Mouse (Mus musculus): ENCODE measurements around the gene Tsga10ip. TPM values are rescaled to one million over a fixed set of nuclear protein-coding genes. Genes with fewer than 3 reads are reported as not detected.
"Not testable (repeated sequence)": the region's sequence is repeated elsewhere in the genome, so short reads cannot be mapped to it uniquely, and the experiment has no call there.

Tsga10ip gene
- polyA plus RNA-seq, 1 experiment: 0.21 TPM

- TF ChIP-seq GATA1 (IDR thresholded peaks at IDR 0.05; ENCODE audit: low read length): no peak
Observed at GRCm38 (mm10) chr19:5372724-5373123, 29.6 kb downstream of the Tsga10ip start.

GRCm38 (mm10) chr19:5370932-5371331, 31.4 kb downstream of the Tsga10ip start:
- TF ChIP-seq GATA1 (IDR thresholded peaks at IDR 0.05; ENCODE audit: low read length): no peak

GRCm38 (mm10) chr19:5367455-5367854, 34.9 kb downstream of the Tsga10ip start:
- no peak for TF ChIP-seq GATA1 (IDR thresholded peaks at IDR 0.05; ENCODE audit: low read length)

DNA sequence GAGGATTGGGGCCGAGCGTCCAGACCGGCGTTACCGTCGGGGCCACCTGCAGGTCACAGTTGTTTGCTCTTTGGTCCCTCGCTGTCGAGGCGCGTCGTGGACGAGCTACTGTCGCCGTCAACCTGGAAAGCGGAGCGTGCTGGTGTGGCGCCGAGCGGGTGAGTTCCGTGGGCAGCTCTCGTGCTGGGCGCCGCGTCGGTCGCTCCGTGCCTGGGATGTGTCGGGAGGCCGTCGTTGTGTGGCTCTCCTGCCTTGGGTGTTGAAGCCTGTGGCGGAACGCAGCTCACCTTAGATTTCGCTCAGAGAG, 35.3 kb downstream of the Tsga10ip start, which contains the start of gene Banf1:
Gene Banf1 (minus strand): TSS at position 116 of the 307 bp plus-strand sequence.
- no peak for TF ChIP-seq GATA1 (IDR thresholded peaks at IDR 0.05; ENCODE audit: low read length)

DNA sequence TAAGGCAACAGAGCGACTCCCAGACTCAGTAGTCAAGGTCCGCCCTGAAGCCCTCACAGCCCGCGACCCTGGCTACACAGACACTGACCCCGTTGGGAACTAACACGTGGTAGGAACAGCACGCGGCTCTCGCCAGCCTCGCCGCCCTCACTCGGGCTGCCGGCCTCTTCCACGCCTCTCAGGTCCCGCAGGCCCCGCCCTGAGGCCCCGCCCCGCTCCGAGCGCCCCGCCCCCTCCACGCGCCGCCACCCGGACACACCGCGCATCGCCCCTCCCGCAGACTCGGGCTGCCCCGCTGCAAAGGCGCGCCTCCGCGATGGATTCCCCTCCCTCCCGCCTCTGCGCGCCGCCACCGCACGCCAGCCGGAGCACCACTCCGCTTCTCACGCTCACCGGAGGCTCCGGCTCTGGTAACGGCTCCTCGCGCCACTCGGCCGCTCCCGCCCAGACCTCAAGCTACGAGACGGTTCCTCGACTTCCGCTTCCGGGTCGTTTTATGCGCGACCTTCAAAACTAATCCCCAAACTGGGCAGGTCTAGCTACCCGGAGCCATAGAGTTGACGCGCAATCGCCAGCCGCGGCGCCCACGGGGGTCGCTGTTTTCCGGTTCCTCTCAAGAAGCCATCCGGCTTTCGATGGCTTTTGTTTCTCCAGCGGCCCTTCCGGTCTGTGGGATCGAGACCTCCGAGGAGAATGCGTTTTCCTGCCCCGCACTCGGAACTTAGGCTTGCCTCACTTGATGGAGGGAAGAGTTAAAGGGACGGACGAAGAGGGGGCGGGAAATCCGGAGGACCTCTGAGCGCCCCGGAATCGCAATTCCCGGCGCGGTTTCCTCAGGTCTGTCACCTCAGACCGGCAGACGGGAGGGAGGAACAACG, 35.9 kb downstream of the Tsga10ip start, which contains the start of gene Eif1ad:
Gene Eif1ad (plus strand): TSS at position 567 of the 878 bp plus-strand sequence.
- TF ChIP-seq GATA1 (IDR thresholded peaks at IDR 0.05; ENCODE audit: low read length): no peak

- no peak for TF ChIP-seq GATA1 (IDR thresholded peaks at IDR 0.05; ENCODE audit: low read length)
Observed at GRCm38 (mm10) chr19:5365751-5366150, 36.6 kb downstream of the Tsga10ip start.

DNA sequence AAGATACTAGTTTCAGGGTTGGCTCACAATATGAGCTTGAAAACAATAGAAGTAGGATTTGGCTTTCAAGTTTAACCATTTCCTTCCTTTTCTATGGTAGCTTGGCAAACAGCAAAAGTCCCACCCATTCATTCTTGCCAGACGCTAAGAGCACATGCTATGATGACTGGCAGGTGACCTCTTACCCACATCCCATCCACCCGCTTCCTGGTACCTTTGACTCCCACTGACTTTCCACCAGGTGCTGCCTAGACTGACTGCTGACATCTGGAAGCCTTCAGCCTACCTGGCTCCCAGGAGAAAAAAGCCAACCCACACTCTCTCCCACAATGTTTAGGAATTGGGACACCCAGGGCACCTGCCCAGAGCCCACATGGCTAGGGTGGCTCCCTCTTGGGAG, 38.2 kb downstream of the Tsga10ip start:
- TF ChIP-seq GATA1 (IDR thresholded peaks at IDR 0.05; ENCODE audit: low read length): no peak

- TF ChIP-seq GATA1 (IDR thresholded peaks at IDR 0.05; ENCODE audit: low read length): no peak
Observed at GRCm38 (mm10) chr19:5362186-5362585, 40.1 kb downstream of the Tsga10ip start.

GRCm38 (mm10) chr19:5356080-5356479, 46.2 kb downstream of the Tsga10ip start:
- no peak for TF ChIP-seq GATA1 (IDR thresholded peaks at IDR 0.05; ENCODE audit: low read length)

DNA sequence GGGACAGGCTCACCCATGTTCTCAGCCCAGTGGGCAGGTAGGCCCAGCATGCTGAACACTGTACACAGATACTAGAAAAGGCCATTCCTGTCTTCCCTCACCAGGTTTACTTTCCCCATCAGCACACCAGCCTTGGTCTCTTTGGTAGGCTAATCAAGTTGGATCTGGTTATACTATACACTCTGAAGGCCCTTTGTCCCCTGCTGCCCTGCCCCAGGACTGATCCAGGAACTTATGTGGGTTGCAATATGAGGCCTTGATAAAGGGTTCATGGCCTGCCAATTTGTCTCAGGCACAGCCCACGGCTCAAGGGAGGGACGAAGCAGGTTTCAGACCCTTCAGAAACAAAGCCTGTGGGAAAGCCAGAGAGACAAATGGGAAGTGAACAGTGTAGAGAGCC, 48.7 kb downstream of the Tsga10ip start:
- TF ChIP-seq GATA1 (IDR thresholded peaks at IDR 0.05; ENCODE audit: low read length): no peak

- TF ChIP-seq GATA1 (IDR thresholded peaks at IDR 0.05; ENCODE audit: low read length): not testable (repeated sequence)
Observed at GRCm38 (mm10) chr19:5349502-5349873, 52.8 kb downstream of the Tsga10ip start, which contains the start of gene Cst6. TSS of gene Cst6 (minus strand) at chr19:5349574.

DNA sequence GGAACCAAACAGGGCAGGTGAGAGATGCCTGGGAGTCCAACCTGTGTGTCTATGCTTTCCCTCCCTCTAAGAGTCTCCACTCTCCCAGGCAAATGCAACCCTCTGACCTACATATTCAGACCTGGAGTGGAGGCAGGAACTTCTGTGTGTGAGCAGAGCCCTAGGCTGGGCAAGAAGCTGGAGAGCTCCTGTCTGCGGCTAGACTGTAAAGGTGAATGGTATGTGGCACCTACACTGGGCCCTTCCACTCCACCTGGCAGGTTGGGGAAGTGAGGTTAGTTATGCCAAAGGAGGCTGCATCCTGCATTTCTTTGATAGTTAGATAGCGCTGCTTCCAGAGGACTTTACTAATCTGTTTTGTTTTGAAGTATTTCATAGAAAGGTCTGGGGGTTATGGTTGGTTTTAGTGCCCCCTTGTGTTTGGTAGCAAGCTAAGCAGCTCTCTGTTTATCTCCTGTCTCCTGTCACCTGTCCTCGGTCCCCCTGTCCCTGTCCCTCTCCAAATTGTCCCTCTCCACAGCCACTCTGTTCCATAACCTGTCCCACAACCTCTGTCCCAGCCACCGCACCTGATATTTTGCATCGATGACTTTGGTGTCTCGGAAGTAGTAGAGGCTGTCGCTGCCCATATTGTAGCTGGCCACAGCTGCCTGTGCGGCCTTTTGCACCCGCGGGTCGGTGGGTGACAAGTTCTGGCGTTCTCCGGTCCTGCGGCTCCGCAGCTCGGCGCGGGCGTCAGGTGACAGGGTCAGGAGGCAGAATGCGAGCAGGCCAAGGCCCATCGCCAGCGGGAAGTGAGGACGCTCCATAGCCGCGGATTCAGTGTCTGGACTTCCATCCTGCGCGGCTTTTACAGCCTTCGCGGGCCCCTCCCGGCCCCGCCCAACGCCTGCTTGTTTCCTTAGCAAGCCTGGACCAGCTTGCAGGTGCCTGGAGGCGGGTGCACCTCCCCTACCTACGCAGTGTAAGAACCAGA, 53.5 kb downstream of the Tsga10ip start:
- no peak for TF ChIP-seq GATA1 (IDR thresholded peaks at IDR 0.05; ENCODE audit: low read length)

DNA sequence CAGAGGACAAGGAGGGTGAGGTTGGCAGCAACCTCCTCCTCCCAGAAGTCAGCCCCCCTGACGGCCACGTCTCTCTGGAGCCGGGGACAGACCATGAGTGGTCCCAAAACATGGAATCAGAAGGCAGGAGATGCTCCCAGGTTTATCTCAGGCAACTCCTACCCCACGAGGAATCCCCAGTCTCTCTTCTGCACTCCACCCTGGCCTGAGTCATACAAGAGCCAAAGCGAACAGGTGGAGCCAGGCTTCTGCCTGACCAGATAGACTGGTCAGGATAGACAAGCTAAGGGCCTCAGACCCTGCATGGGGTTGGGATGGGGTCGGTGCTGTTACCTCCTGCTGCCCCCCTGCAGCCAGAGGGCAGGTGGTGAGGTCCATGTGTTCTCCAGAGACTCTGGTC, 54.3 kb downstream of the Tsga10ip start:
- no peak for TF ChIP-seq GATA1 (IDR thresholded peaks at IDR 0.05; ENCODE audit: low read length)

GRCm38 (mm10) chr19:5345297-5346131, 56.8 kb downstream of the Tsga10ip start:
- no peak for TF ChIP-seq GATA1 (IDR thresholded peaks at IDR 0.05; ENCODE audit: low read length)

- no peak for TF ChIP-seq GATA1 (IDR thresholded peaks at IDR 0.05; ENCODE audit: low read length)
Observed at GRCm38 (mm10) chr19:5341360-5341759, 61.0 kb downstream of the Tsga10ip start.

Other genes with a start within 250 kb of the Tsga10ip start
- 47.4 and 54.1 TPM in 2 replicates for gene Pacs1, start 129.4 kb downstream of the Tsga10ip start, polyA plus RNA-seq (2012)
- 445 and 471 TPM in 2 replicates for gene Sf3b2, start 107.1 kb downstream of the Tsga10ip start, polyA plus RNA-seq (2012)
- gene Gal3st3, start 104.2 kb downstream of the Tsga10ip start, polyA plus RNA-seq (2012): not detected in 2 replicates
- gene Catsper1, start 66.8 kb downstream of the Tsga10ip start, polyA plus RNA-seq (2012): not detected in 2 replicates
- gene Cst6, start 53.0 kb downstream of the Tsga10ip start, polyA plus RNA-seq (2012): 0.05 and 0.23 TPM in 2 replicates
- gene Eif1ad, start 35.8 kb downstream of the Tsga10ip start, polyA plus RNA-seq (2012): 90.9 and 126 TPM in 2 replicates
- gene Banf1, start 35.4 kb downstream of the Tsga10ip start, polyA plus RNA-seq (2012): 212 and 288 TPM in 2 replicates
- gene Sart1, start 13.8 kb downstream of the Tsga10ip start, polyA plus RNA-seq (2012): 198 and 219 TPM in 2 replicates
- 379 and 390 TPM in 2 replicates for gene Drap1, start 22.5 kb upstream of the Tsga10ip start, polyA plus RNA-seq (2012)
- 71.2 and 101 TPM in 2 replicates for gene AI837181, start 22.6 kb upstream of the Tsga10ip start, polyA plus RNA-seq (2012)
- gene Fosl1, start 45.0 kb upstream of the Tsga10ip start, polyA plus RNA-seq (2012): 7.4 and 10.2 TPM in 2 replicates
- gene Ccdc85b, start 55.4 kb upstream of the Tsga10ip start, polyA plus RNA-seq (2012): 13.0 and 16.9 TPM in 2 replicates
- gene Fibp, start 58.1 kb upstream of the Tsga10ip start, polyA plus RNA-seq (2012): 12.1 and 152 TPM in 2 replicates
- gene Ctsw, start 66.0 kb upstream of the Tsga10ip start, polyA plus RNA-seq (2012): not detected in 2 replicates
- gene Efemp2, start 71.4 kb upstream of the Tsga10ip start, polyA plus RNA-seq (2012): 2.6 and 3.6 TPM in 2 replicates
- gene Mus81, start 85.9 kb upstream of the Tsga10ip start, polyA plus RNA-seq (2012): 34.6 and 51.3 TPM in 2 replicates
- gene Cfl1, start 87.9 kb upstream of the Tsga10ip start, polyA plus RNA-seq (2012): 1,095 and 1,191 TPM in 2 replicates
- gene 1700020D05Rik, start 101.3 kb upstream of the Tsga10ip start, polyA plus RNA-seq (2012): 0.10 and 0.17 TPM in 2 replicates
- 1.4 and 1.7 TPM in 2 replicates for gene Snx32, start 108.0 kb upstream of the Tsga10ip start, polyA plus RNA-seq (2012)
- gene Ovol1, start 158.1 kb upstream of the Tsga10ip start, polyA plus RNA-seq (2012): not detected in 2 replicates
- gene Ap5b1, start 165.5 kb upstream of the Tsga10ip start, polyA plus RNA-seq (2012): 18.6 and 18.8 TPM in 2 replicates
- 350 and 521 TPM in 2 replicates for gene Rnaseh2c, start 199.3 kb upstream of the Tsga10ip start, polyA plus RNA-seq (2012)
- gene Kat5, start 207.7 kb upstream of the Tsga10ip start, polyA plus RNA-seq (2012): 122 and 156 TPM in 2 replicates
- gene Rela, start 235.0 kb upstream of the Tsga10ip start, polyA plus RNA-seq (2012): 79.0 and 109 TPM in 2 replicates

Measured in G1E-ER4 (cell line).